Mouse (Mus musculus) midbrain, embryonic 12.5 days (tissue): ENCODE results near the gene Susd4. TPM values are rescaled to one million over a fixed set of nuclear protein-coding genes. Genes with fewer than 3 reads are reported as not detected.

Source experiments
- ATAC-seq: fragments of 200-750 bp; cut with Nextera tagmentation; 2 replicates; pipeline ENCODE4 v1.8.0; 2017; ENCODE audit warnings: low read depth, moderate TSS enrichment, moderate library complexity; ENCODE audit not compliant: low FRiP score
- H3K27ac ChIP-seq: fragments of 300-500 bp; sonication (generic); replicated peaks from 2 replicates; pipeline ENCODE4 v1.5.1; 2016; ENCODE audit warnings: mild to moderate bottlenecking
- H3K27me3 ChIP-seq: fragments of 300-500 bp; sonication (generic); 2 replicates; pipeline ENCODE4 v1.6.1; 2016; ENCODE audit warnings: mild to moderate bottlenecking
- H3K36me3 ChIP-seq: fragments of 300-500 bp; sonication (generic); 2 replicates; pipeline ENCODE4 v1.6.1; 2016
- H3K4me1 ChIP-seq: fragments of 300-500 bp; sonication (generic); 2 replicates; pipeline ENCODE4 v1.6.1; 2016
- H3K4me2 ChIP-seq: fragments of 300-500 bp; sonication (generic); replicated peaks from 2 replicates; pipeline ENCODE4 v1.6.1; 2016; ENCODE audit warnings: mild to moderate bottlenecking, moderate library complexity
- H3K4me3 ChIP-seq: fragments of 300-500 bp; sonication (generic); 2 replicates; pipeline ENCODE4 v1.5.1; 2016; ENCODE audit warnings: mild to moderate bottlenecking
- H3K9ac ChIP-seq: fragments of 300-500 bp; sonication (generic); replicated peaks from 2 replicates; pipeline ENCODE4 v1.6.1; 2016; ENCODE audit warnings: mild to moderate bottlenecking, moderate library complexity
- H3K9me3 ChIP-seq: fragments of 300-500 bp; sonication (generic); 2 replicates; pipeline ENCODE4 v1.6.1; 2016; ENCODE audit warnings: mild to moderate bottlenecking
- WGBS: fragments of 180-500 bp; shearing (Covaris S2); methylation state at CpG from one replicate; pipeline ENCODE4 v1.1.7; 2016; 5-methylcytosine and 5-hydroxymethylcytosine counted together
- polyA plus RNA-seq: library from polyadenylated mRNA; unstranded; fragments of >200 nt; fragmentation: Nextera tagmentation; extraction: Ambion mirVana; gene quantifications from 2 replicates; pipeline ENCODE4 v1.2.1, GENCODE M21; 2016

Gene Susd4
- polyA plus RNA-seq, 1 experiment from 2014 or later, result 28.3 TPM

GRCm38 (mm10) chr1:182867886-182868285, 104.2 kb downstream of the Susd4 start:
- Histone ChIP-seq H3K4me2 (no peak overlapping the region), H3K36me3 (peaks cover 8% of the 10 kb centered on the region; the same call in 1 of the 2 replicates), H3K9me3 (peaks cover 6% of the 10 kb centered on the region; the same call in 1 of the 2 replicates), H3K27me3 (no peaks in the 10 kb centered on the region), H3K27ac (peak overlapping the region; percentile 87), H3K9ac (no peak overlapping the region), H3K4me3 (no peak overlapping the region), H3K4me1 (peaks cover 20% of the 10 kb centered on the region)
- ATAC-seq, result no peak
- 96% methylated on average over 3 of the region's 3 CpGs for WGBS

GRCm38 (mm10) chr1:182868432-182869113, 104.9 kb downstream of the Susd4 start:
- peak overlapping the region; percentile 34 for H3K4me2 ChIP-seq
- no peak overlapping the region; the same call in 1 of the 2 replicates for H3K4me3 ChIP-seq
- peaks cover 9% of the 10 kb centered on the region; the same call in 1 of the 2 replicates for H3K9me3 ChIP-seq
- peaks cover 8% of the 10 kb centered on the region; the same call in 1 of the 2 replicates for H3K36me3 ChIP-seq
- no peaks in the 10 kb centered on the region for H3K27me3 ChIP-seq
- H3K27ac ChIP-seq, result peak overlapping the region; percentile 87
- 30% methylated on average over 14 of the region's 14 CpGs for WGBS
- H3K4me1 ChIP-seq, result peaks cover 20% of the 10 kb centered on the region
- peak; percentile 94 for ATAC-seq
- no peak overlapping the region for H3K9ac ChIP-seq

DNA sequence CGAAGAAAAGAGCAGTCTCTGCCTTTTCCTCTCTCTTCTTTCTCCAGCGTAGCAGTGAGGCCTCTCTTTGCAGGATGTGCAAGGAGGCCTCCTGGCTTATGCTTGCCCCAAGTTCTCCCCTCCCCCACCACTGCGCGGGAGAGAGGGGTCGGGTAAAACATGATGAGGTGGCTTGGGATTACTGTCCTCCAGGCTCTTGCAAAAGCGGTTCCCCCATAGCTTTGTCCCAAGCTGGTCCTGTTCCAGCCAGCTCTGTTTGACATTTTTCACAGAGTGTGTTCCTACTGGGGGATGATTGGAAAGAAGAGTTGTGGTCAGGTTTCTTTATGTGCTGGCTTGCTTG, 105.4 kb downstream of the Susd4 start:
- peak; percentile 54 for ATAC-seq
- Histone ChIP-seq H3K9ac (no peak overlapping the region), H3K4me1 (peaks cover 20% of the 10 kb centered on the region), H3K27me3 (no peaks in the 10 kb centered on the region), H3K27ac (peak overlapping the region; percentile 87), H3K9me3 (peaks cover 9% of the 10 kb centered on the region; the same call in 1 of the 2 replicates), H3K4me3 (no peak overlapping the region), H3K4me2 (peak overlapping the region; percentile 34), H3K36me3 (peaks cover 8% of the 10 kb centered on the region; the same call in 1 of the 2 replicates)
- WGBS, result 17% methylated on average over 6 of the region's 6 CpGs

DNA sequence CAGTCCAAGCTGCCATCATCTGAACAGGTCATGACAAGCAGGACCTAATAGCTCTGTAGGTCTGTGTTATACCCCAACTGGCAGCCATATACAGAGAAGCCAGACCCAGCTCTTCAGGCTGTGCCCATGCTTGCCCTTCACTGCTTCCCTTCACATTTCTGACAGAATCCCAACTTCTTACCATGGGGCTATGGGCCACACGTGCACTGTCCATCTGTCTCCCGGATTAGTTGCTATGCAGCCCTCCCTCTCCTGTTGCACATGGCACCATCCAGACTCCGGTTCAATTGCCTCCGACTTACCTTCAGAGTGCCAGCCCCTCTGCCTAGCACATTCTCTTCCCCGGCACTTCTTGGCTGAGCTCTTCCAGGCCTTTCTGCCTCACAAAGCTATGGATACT, 114.5 kb downstream of the Susd4 start:
- Histone ChIP-seq H3K27ac (no peak overlapping the region), H3K4me1 (no peaks in the 10 kb centered on the region), H3K9me3 (no peaks in the 10 kb centered on the region), H3K9ac (no peak overlapping the region), H3K36me3 (no peaks in the 10 kb centered on the region), H3K4me2 (no peak overlapping the region), H3K4me3 (no peak overlapping the region), H3K27me3 (no peaks in the 10 kb centered on the region)
- no peak for ATAC-seq
- 93% methylated on average over 5 of the region's 5 CpGs for WGBS

- Histone ChIP-seq H3K4me1 (no peaks in the 10 kb centered on the region), H3K4me2 (no peak overlapping the region), H3K4me3 (no peak overlapping the region), H3K27me3 (no peaks in the 10 kb centered on the region), H3K36me3 (no peaks in the 10 kb centered on the region), H3K9me3 (no peaks in the 10 kb centered on the region), H3K27ac (no peak overlapping the region), H3K9ac (no peak overlapping the region)
- ATAC-seq, result no peak
- WGBS, result 81% methylated on average over 4 of the region's 4 CpGs
Measured at GRCm38 (mm10) chr1:182878719-182879118, 115.1 kb downstream of the Susd4 start.

- H3K36me3 ChIP-seq, result no peaks in the 10 kb centered on the region
- ATAC-seq, result no peak
- no peaks in the 10 kb centered on the region for H3K4me1 ChIP-seq
- no peak overlapping the region for H3K4me3 ChIP-seq
- H3K27ac ChIP-seq, result no peak overlapping the region
- H3K9me3 ChIP-seq, result no peaks in the 10 kb centered on the region
- H3K9ac ChIP-seq, result no peak overlapping the region
- no peak overlapping the region for H3K4me2 ChIP-seq
- no peaks in the 10 kb centered on the region for H3K27me3 ChIP-seq
- 90% methylated on average over 8 of the region's 8 CpGs for WGBS
Measured at GRCm38 (mm10) chr1:182881246-182881645, 117.6 kb downstream of the Susd4 start.

- H3K4me2 ChIP-seq, result no peak overlapping the region
- 84% methylated on average over 2 of the region's 2 CpGs for WGBS
Measured at GRCm38 (mm10) chr1:182882611-182883010, 119.0 kb downstream of the Susd4 start.

DNA sequence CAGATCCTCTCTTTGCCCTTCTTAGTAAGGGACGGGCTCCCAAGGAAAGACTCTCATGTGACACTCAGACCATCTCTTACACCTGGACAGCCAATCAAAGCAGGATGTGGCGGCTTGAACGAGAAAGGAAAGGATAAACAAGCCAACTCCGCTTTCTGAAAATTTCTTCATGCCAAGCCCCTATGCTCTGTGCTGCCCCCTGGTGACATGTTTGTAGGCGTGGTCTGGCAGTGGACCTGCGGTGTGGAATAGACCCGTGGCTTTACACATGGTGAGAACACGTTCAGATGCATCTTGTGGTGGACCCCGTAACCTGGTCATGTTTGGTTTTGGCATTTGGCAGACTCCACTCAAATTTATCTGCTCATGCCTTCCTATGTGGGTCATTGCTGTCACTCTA, 132.0 kb downstream of the Susd4 start:
- no peak overlapping the region for H3K4me2 ChIP-seq
- ATAC-seq, result no peak
- peaks cover 10% of the 10 kb centered on the region; the same call in 1 of the 2 replicates for H3K4me1 ChIP-seq
- H3K9me3 ChIP-seq, result no peaks in the 10 kb centered on the region
- WGBS, result 71% methylated on average over 9 of the region's 9 CpGs
- H3K36me3 ChIP-seq, result no peaks in the 10 kb centered on the region
- H3K27me3 ChIP-seq, result no peaks in the 10 kb centered on the region
- H3K27ac ChIP-seq, result no peak overlapping the region
- no peak overlapping the region for H3K4me3 ChIP-seq
- H3K9ac ChIP-seq, result no peak overlapping the region

More at GRCm38 (mm10) chr1:182882611-182883010, 119.0 kb downstream of the Susd4 start:
- no peaks in the 10 kb centered on the region for H3K36me3 ChIP-seq
- H3K9me3 ChIP-seq, result no peaks in the 10 kb centered on the region
- no peaks in the 10 kb centered on the region for H3K4me1 ChIP-seq
- no peaks in the 10 kb centered on the region for H3K27me3 ChIP-seq
- H3K9ac ChIP-seq, result no peak overlapping the region
- H3K27ac ChIP-seq, result no peak overlapping the region
- no peak overlapping the region for H3K4me3 ChIP-seq
- no peak for ATAC-seq

DNA sequence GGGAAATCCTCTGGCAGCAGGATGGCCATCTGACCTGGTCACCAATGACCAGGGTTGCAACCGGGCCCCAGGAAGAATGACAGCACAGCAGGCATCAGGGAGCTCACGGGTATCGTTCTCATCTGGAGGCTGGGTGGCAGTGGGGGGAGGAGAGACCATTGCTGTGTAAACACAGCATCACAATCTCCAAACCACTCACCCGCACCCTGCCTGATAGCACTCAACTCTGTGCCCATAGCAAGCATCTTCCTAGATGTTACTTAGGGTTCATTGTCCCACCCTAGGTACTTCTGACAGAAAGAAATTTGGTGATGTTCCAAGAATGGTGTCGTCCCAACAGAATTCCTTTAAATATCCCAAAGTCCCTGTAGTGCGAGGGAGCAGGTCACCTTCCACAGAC, 133.4 kb downstream of the Susd4 start:
- Histone ChIP-seq H3K4me2 (no peak overlapping the region), H3K27ac (no peak overlapping the region), H3K9me3 (no peaks in the 10 kb centered on the region), H3K9ac (no peak overlapping the region), H3K4me3 (no peak overlapping the region), H3K4me1 (peaks cover 10% of the 10 kb centered on the region; the same call in 1 of the 2 replicates), H3K36me3 (no peaks in the 10 kb centered on the region), H3K27me3 (no peaks in the 10 kb centered on the region)
- ATAC-seq, result no peak
- 76% methylated on average over 6 of the region's 6 CpGs for WGBS

DNA sequence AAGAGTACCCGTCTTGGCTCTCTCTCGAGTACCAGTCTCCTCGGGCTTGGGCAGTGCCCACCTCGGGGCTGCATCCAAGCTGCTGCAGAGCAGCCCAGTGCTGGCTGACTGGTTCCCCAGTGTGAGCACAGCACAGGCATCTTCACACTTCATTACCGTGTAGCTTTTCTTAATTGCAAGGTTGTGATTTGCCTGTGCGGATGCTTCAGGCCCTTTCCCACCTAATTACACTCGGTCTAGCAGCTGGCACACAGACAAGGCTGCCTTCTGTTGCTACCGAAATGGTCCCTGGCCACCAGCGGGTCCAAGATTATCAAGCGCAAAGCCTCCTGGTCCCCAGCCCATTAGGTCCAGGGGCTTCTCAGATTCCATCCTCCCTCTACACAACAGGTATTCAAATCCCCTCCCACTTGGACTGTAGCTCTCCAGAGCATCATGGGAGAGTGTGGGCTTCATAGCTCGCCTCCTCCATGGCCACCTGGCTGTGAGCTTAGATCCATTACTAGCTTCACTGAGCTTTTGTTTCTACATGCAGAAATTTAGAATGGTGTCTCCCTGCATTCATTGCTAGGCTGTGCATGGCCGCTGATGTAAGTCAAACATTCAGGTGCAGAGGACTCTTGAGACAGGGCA, 134.0 kb downstream of the Susd4 start:
- WGBS, result 80% methylated on average over 12 of the region's 12 CpGs
- H3K4me3 ChIP-seq, result no peak overlapping the region
- no peak for ATAC-seq
- no peaks in the 10 kb centered on the region for H3K27me3 ChIP-seq
- no peak overlapping the region for H3K4me2 ChIP-seq
- H3K9ac ChIP-seq, result no peak overlapping the region
- no peaks in the 10 kb centered on the region for H3K36me3 ChIP-seq
- peaks cover 10% of the 10 kb centered on the region; the same call in 1 of the 2 replicates for H3K4me1 ChIP-seq
- no peak overlapping the region; the same call in 1 of the 2 replicates for H3K27ac ChIP-seq
- no peaks in the 10 kb centered on the region for H3K9me3 ChIP-seq

DNA sequence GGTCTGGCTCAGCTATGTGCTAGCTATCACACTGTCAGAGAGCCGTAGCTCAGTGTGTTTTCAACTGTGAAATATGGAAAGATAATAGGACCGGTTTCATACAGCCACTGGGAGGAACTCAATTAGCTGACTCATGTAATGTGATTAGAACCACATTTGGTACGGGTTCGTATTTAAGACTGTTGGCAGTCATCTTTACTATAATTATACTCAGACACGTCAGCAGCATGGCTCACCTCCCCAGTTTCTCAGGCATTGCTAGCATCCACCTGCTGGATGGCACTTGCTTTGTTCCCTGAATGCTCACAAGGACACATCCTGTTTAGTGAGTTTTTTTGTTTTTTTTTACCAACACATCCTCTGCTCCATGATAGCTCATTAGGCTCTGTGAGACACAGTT, 138.4 kb downstream of the Susd4 start:
- ATAC-seq, result no peak
- Histone ChIP-seq H3K9ac (no peak overlapping the region), H3K4me2 (no peak overlapping the region), H3K4me3 (no peak overlapping the region), H3K27me3 (no peaks in the 10 kb centered on the region), H3K4me1 (peaks cover 7% of the 10 kb centered on the region; the same call in 1 of the 2 replicates), H3K36me3 (no peaks in the 10 kb centered on the region), H3K9me3 (no peaks in the 10 kb centered on the region), H3K27ac (no peak overlapping the region)
- 77% methylated on average over 5 of the region's 5 CpGs for WGBS

GRCm38 (mm10) chr1:182902906-182903305, 139.2 kb downstream of the Susd4 start:
- H3K9ac ChIP-seq, result no peak overlapping the region
- no peak for ATAC-seq
- H3K9me3 ChIP-seq, result no peaks in the 10 kb centered on the region
- WGBS, result 82% methylated on average over 3 of the region's 3 CpGs
- no peak overlapping the region for H3K4me2 ChIP-seq
- H3K36me3 ChIP-seq, result no peaks in the 10 kb centered on the region
- no peak overlapping the region for H3K4me3 ChIP-seq
- H3K27ac ChIP-seq, result no peak overlapping the region
- H3K27me3 ChIP-seq, result no peaks in the 10 kb centered on the region
- H3K4me1 ChIP-seq, result peaks cover 2% of the 10 kb centered on the region
